Mouse (Mus musculus) brain, embryonic 14.5 days (tissue): ENCODE results near the gene Rbl1. TPM values are rescaled to one million over a fixed set of nuclear protein-coding genes. Genes with fewer than 3 reads are reported as not detected.

Experiments
- DNase-seq: peaks from one replicate; pipeline ENCODE4 v3.0.0-alpha.2; 2011; ENCODE audit warnings: low read depth
- CTCF ChIP-seq: fragments of 200-500 bp; IDR thresholded peaks from 2 replicates; pipeline ENCODE4 v1.5.1; 2012; ENCODE audit warnings: inconsistent platforms, mild to moderate bottlenecking, moderate library complexity, borderline replicate concordance; ENCODE audit not compliant: insufficient read depth, insufficient read length; ENCODE audit errors: extremely low read depth
- POLR2A ChIP-seq: fragments of 200-500 bp; IDR thresholded peaks from 2 replicates; pipeline ENCODE4 v1.6.1; 2012; ENCODE audit warnings: mild to moderate bottlenecking, inconsistent platforms, borderline replicate concordance; ENCODE audit not compliant: poor library complexity, insufficient read depth, insufficient read length, severe bottlenecking; ENCODE audit errors: extremely low read depth
- polyA plus RNA-seq: library from polyadenylated mRNA; depleted of rRNA; stranded (reverse); fragments of >200 nt; gene quantifications from 2 replicates; pipeline ENCODE4 v1.2.3, GENCODE M21; 2012

The Rbl1 gene
- polyA plus RNA-seq, 1 experiment: 12.9 TPM

DNA sequence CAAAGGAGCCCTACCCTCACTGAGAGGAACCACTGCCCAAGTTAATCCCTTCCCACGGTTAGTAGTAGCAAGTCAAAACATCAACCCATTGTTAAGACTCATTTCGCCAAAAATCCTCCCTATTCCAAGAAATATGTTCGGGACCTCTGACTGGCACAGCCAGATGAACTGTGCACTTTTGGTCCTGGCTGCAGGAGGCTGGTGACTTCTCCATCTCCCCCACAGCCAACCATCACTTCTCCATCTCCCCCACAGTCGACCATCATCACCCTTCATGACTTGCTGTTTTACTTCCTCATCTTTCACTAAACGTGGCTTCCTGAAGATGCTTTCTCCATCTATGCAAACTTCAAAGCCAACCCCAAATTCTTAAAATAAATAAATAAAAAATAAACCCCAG, 65.5 kb downstream of the Rbl1 start:
- TF ChIP-seq CTCF: no peak
- TF ChIP-seq POLR2A: no peak
- DNase-seq: no peak

GRCm38 (mm10) chr2:157137959-157138731, 66.2 kb downstream of the Rbl1 start:
- TF ChIP-seq CTCF: no peak
- no peak for TF ChIP-seq POLR2A

GRCm38 (mm10) chr2:157136646-157137045, 67.7 kb downstream of the Rbl1 start:
- TF ChIP-seq POLR2A: no peak
- peak; percentile 24 for DNase-seq

More at GRCm38 (mm10) chr2:157137959-157138731, 66.2 kb downstream of the Rbl1 start:
- DNase-seq: no peak

- DNase-seq: no peak
- TF ChIP-seq POLR2A (no peak), CTCF (no peak)
These were observed 68.2 kb downstream of the Rbl1 start for GRCm38 (mm10) chr2:157136176-157136575.

GRCm38 (mm10) chr2:157135529-157136120, 68.7 kb downstream of the Rbl1 start:
- no peak for TF ChIP-seq CTCF
- TF ChIP-seq POLR2A: no peak
- no peak for DNase-seq

DNA sequence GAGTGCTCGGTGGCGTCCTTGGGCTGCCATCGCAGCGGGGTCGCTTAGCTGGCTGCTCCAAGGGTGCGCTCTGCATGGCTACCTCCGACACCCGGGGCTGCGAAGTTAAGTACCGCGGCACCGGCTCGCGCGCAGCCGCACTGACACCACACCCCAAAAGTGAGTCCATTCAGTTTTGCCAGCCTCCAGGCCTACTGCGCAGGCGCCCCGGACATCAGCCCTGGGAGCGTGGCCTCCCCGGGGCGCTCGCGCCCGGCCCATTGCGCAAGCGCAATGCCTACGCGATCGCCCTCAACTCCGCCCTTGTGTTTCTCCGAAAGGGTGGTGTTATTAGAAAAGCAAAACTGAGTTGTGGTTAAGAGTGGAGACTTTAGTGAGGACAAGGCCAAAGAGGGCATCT, 69.3 kb downstream of the Rbl1 start, which contains the start of gene Samhd1:
Samhd1 (minus strand) TSS at position 252 of the 400 bp plus-strand sequence.
- DNase-seq: peak; percentile 96
- TF ChIP-seq POLR2A (peak; percentile 42; the same call in 1 of the 2 replicates), CTCF (peak; percentile 16; the same call in 1 of the 2 replicates)

DNA sequence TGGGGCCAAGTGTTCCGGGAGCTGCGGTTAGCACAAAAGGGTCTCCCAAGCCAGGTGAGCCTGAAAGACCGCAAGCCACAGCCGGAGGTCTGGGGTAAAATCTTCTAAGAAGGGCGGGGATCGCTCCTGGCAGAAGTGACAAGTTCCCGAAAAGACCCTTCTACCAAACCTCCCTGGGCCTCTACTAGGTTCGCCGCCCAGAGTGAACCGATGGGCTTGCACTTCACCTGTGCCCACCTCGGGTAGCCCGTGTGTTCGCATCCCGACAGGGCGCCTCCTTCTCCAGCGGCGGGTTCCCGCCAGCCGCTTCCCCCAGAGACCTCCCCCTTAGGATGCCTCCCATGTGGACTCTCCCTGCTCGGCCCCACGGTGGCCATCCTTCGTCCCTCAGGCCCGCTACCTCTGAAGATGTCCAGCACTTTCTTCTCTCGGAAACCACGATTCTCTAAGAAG, 69.8 kb downstream of the Rbl1 start:
- TF ChIP-seq POLR2A (no peak), CTCF (no peak)
- DNase-seq: peak; percentile 16

DNA sequence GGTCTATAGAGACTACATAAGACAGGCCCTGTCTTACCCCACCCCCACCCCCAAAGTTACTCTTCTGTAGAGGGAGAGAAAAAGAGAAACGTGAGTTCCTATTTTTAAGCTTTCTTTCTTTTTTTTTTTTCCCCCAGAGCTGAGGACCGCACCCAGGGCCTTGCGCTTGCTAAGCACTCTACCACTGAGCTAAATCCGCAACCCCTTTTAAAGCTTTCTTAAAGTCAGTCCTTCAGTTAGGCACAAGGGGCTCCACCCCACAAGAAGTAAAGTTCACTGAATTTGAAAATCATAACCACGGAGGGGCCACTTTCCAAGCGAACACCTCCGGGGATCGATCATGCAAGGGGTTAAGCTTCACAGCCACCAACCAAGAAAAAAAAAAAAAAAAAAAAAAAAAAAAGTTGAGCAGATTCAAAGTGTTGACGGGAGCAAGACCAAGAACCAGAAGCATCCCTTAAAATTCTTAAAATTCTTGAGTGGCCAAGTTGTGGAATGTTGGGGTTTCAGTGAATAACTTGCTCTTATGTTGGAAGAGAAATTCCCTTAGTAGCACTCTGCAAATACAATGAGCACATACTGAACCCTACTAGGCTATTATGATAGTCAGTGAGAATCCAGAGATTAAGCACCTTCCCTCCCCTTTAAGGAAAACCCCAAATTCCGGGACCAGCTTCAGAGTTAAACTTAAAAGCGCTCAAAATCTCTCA, 70.4 kb downstream of the Rbl1 start:
- peak; percentile 5 for DNase-seq
- no peak for TF ChIP-seq POLR2A

GRCm38 (mm10) chr2:157132686-157133540, 71.4 kb downstream of the Rbl1 start:
- no peak for DNase-seq
- no peak for TF ChIP-seq CTCF
- no peak for TF ChIP-seq POLR2A

GRCm38 (mm10) chr2:157132086-157132485, 72.2 kb downstream of the Rbl1 start:
- DNase-seq: no peak
- TF ChIP-seq CTCF (no peak), POLR2A (no peak)
